Mouse (Mus musculus) ES-CJ7 (cell line): ENCODE results near the gene Myh7.
"Not testable (repeated sequence)": the region's sequence is repeated elsewhere in the genome, so short reads cannot be mapped to it uniquely, and the experiment has no call there.

Experiments used
- DNase-seq: peaks from one replicate; pipeline ENCODE4 v3.0.0; 2011; ENCODE audit warnings: low read depth, low spot score

Gene Myh7

GRCm38 (mm10) chr14:54994136-54994868 is at the start of gene Myh7:
TSS of gene Myh7 (minus strand) at chr14:54994626.
- DNase-seq: no peak

GRCm38 (mm10) chr14:55043694-55044093 is 49.3 kb upstream of the Myh7 start:
- not testable (repeated sequence) for DNase-seq

- no peak for DNase-seq
These were observed 38.3 kb upstream of the Myh7 start for GRCm38 (mm10) chr14:55032695-55033225.

GRCm38 (mm10) chr14:55029034-55029698 is 34.7 kb upstream of the Myh7 start:
- peak; percentile 76 for DNase-seq

GRCm38 (mm10) chr14:55028333-55028835 is 34.0 kb upstream of the Myh7 start:
- peak; percentile 60 for DNase-seq

GRCm38 (mm10) chr14:55027653-55028052 is 33.2 kb upstream of the Myh7 start:
- no peak for DNase-seq

- peak; percentile 41 for DNase-seq
These were observed 32.8 kb upstream of the Myh7 start for GRCm38 (mm10) chr14:55027251-55027650.

- DNase-seq: no peak
These were observed 31.1 kb upstream of the Myh7 start for GRCm38 (mm10) chr14:55025527-55025926.

- peak; percentile 76 for DNase-seq
These were observed 29.8 kb upstream of the Myh7 start for GRCm38 (mm10) chr14:55024236-55024635.

- peak; percentile 55 for DNase-seq
These were observed 28.6 kb upstream of the Myh7 start for GRCm38 (mm10) chr14:55023011-55023410.

GRCm38 (mm10) chr14:55020394-55020793 is 26.0 kb upstream of the Myh7 start:
- DNase-seq: no peak

GRCm38 (mm10) chr14:55016876-55017275 is 22.4 kb upstream of the Myh7 start:
- no peak for DNase-seq

GRCm38 (mm10) chr14:55015767-55016111 is 21.3 kb upstream of the Myh7 start:
- no peak for DNase-seq

- peak; percentile 100 for DNase-seq
These were observed 20.8 kb upstream of the Myh7 start, which contains the start of gene Ngdn for GRCm38 (mm10) chr14:55014991-55015766. TSS of gene Ngdn (plus strand) at chr14:55015454.

- DNase-seq: no peak
These were observed 20.2 kb upstream of the Myh7 start for GRCm38 (mm10) chr14:55014591-55014990.

GRCm38 (mm10) chr14:55011116-55011515 is 16.7 kb upstream of the Myh7 start:
- DNase-seq: peak; percentile 75

GRCm38 (mm10) chr14:55008417-55008816 is 14.0 kb upstream of the Myh7 start:
- no peak for DNase-seq

- DNase-seq: no peak
These were observed 12.9 kb upstream of the Myh7 start for GRCm38 (mm10) chr14:55007120-55007908.

- DNase-seq: no peak
These were observed 12.1 kb upstream of the Myh7 start for GRCm38 (mm10) chr14:55006541-55006940.

- no peak for DNase-seq
These were observed 11.5 kb upstream of the Myh7 start for GRCm38 (mm10) chr14:55005967-55006366.

GRCm38 (mm10) chr14:55005506-55005905 is 11.1 kb upstream of the Myh7 start:
- no peak for DNase-seq
